In the genomic region with DNA sequence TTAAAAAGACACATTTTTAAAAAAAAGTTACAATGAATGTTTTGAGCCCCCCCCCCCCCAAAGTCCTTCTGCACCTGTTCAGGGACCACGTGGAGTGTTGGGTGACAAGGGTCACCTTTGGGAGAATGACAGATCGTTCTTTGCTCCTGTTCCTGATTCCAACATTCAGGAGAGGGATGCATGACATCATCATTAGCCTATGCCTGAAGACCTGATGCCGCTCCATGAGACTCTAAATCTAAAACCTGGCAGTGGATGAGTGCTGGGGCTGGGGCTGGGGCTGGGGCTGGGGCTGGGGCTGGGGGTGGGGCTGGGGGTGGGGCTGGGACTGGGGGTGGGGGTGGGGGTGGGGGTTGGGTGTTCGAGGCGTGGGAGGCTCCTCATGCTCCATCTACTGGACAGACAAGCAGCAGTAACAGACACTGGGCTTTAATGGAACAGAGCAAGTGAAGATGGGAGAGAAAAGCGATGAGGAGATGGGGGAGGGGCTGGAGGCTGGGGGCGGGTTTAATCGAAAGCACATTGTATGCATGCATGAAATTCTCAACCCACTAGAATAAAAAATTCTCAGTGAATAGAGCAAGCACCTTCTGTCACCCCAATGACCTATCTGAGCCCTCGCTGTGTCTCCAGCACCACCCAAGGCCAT, we compare ENCODE assay signal across 11 mouse cellular contexts.
A peak's percentile ranks its signal among the peaks of the same experiment; 100 is the strongest.
DNase-seq lines count a peak whose midpoint lies in the region; ATAC-seq lines count a peak whose summit lies in the region.
"Had no signal": no experiment of that assay in that cellular context is flagged by ENCODE, and none has a peak within 500 bp of the region (broad histone marks: within the 10 kb centered on the region; RNA-seq: fewer than 3 reads in every experiment).

No protein-coding gene starts in this region.

- H3K4me2 ChIP-seq in heart, embryonic 15.5 days = peak overlapping the region; percentile 75; the same call in 1 of the 2 replicates
- no peak overlapping the region for H3K4me2 ChIP-seq in midbrain, embryonic 11.5 days

- H3K9ac ChIP-seq in heart, embryonic 15.5 days = no peak overlapping the region
- H3K9ac ChIP-seq in midbrain, embryonic 11.5 days (ENCODE audit: low read length) = no peak overlapping the region
- H3K9ac ChIP-seq: liver, embryonic 15.5 days had no signal

- ATAC-seq in heart, embryonic 15.5 days (replicated peaks; ENCODE audit: insufficient number of reproducible peaks, insufficient read depth, low FRiP score, low read depth) = no peak
- ATAC-seq in midbrain, embryonic 11.5 days (ENCODE audit: low FRiP score) = peak; percentile 36; the same call in 1 of the 2 replicates

- 21% methylated on average over 9 of the region's 9 CpGs for WGBS in heart, embryonic 15.5 days
- WGBS in embryonic facial prominence, embryonic 10.5 days = 19% methylated on average over 9 of the region's 9 CpGs
- WGBS in hindbrain, embryonic 10.5 days = 26% methylated on average over 9 of the region's 9 CpGs
- 16% methylated on average over 9 of the region's 9 CpGs for WGBS in midbrain, embryonic 11.5 days

- no peak overlapping the region for H3K4me3 ChIP-seq in heart, embryonic 15.5 days
- H3K4me3 ChIP-seq in embryonic facial prominence, embryonic 10.5 days = no peak overlapping the region; the same call in 1 of the 2 replicates
- H3K4me3 ChIP-seq in hindbrain, embryonic 10.5 days = no peak overlapping the region
- H3K4me3 ChIP-seq in midbrain, embryonic 11.5 days (ENCODE audit: low read depth, low read length) = no peak overlapping the region

- H3K27ac ChIP-seq in heart, embryonic 15.5 days = no peak overlapping the region
- H3K27ac ChIP-seq in embryonic facial prominence, embryonic 10.5 days (replicated peaks) = no peak overlapping the region
- no peak overlapping the region for H3K27ac ChIP-seq in hindbrain, embryonic 10.5 days
- no peak overlapping the region for H3K27ac ChIP-seq in midbrain, embryonic 11.5 days (ENCODE audit: low read depth, low read length)
- H3K27ac ChIP-seq: liver, embryonic 15.5 days had no signal

- no peaks in the 10 kb centered on the region for H3K9me3 ChIP-seq in heart, embryonic 15.5 days (replicated peaks)
- no peaks in the 10 kb centered on the region for H3K9me3 ChIP-seq in embryonic facial prominence, embryonic 10.5 days
- no peaks in the 10 kb centered on the region for H3K9me3 ChIP-seq in hindbrain, embryonic 10.5 days
- H3K9me3 ChIP-seq in midbrain, embryonic 11.5 days (ENCODE audit: control insufficient read depth, low read length) = no peaks in the 10 kb centered on the region
- H3K9me3 ChIP-seq: liver, embryonic 15.5 days had no signal

- peaks cover 19% of the 10 kb centered on the region for H3K4me1 ChIP-seq in heart, embryonic 15.5 days (replicated peaks)
- H3K4me1 ChIP-seq in embryonic facial prominence, embryonic 10.5 days = peaks cover 16% of the 10 kb centered on the region
- peaks cover 16% of the 10 kb centered on the region for H3K4me1 ChIP-seq in hindbrain, embryonic 10.5 days (replicated peaks)
- H3K4me1 ChIP-seq in midbrain, embryonic 11.5 days (ENCODE audit: control insufficient read depth, insufficient read depth, low read length) = no peaks in the 10 kb centered on the region

- H3K36me3 ChIP-seq in heart, embryonic 15.5 days = no peaks in the 10 kb centered on the region
- no peaks in the 10 kb centered on the region for H3K36me3 ChIP-seq in embryonic facial prominence, embryonic 10.5 days (replicated peaks)
- no peaks in the 10 kb centered on the region for H3K36me3 ChIP-seq in hindbrain, embryonic 10.5 days
- H3K36me3 ChIP-seq in midbrain, embryonic 11.5 days (ENCODE audit: control insufficient read depth, insufficient read depth, low read length) = no peaks in the 10 kb centered on the region
- H3K36me3 ChIP-seq: liver, embryonic 15.5 days had no signal

- H3K27me3 ChIP-seq in heart, embryonic 15.5 days = 0 out of 2 replicates have a peak, but pooled peaks cover 7% of the 10 kb centered on the region
- H3K27me3 ChIP-seq in embryonic facial prominence, embryonic 10.5 days (replicated peaks; ENCODE audit: low read depth, poor library complexity, severe bottlenecking) = peaks cover 14% of the 10 kb centered on the region
- H3K27me3 ChIP-seq in hindbrain, embryonic 10.5 days (ENCODE audit: insufficient read depth, poor library complexity, severe bottlenecking) = peaks cover 7% of the 10 kb centered on the region
- no peaks in the 10 kb centered on the region; the same call in none of the 2 replicates for H3K27me3 ChIP-seq in midbrain, embryonic 11.5 days (ENCODE audit: control insufficient read depth, insufficient read depth, low read length)
- H3K27me3 ChIP-seq: liver, embryonic 15.5 days had no signal

- no peak for DNase-seq in heart, postnatal 4 days
- DNase-seq in embryonic facial prominence, embryonic 10.5 days (ENCODE audit: low spot score) = peak; percentile 24
- DNase-seq in hindbrain, embryonic 10.5 days (ENCODE audit: low spot score) = peak; percentile 14
- DNase-seq in midbrain, embryonic 11.5 days (ENCODE audit: low spot score, missing footprints) = peak; percentile 83
- DNase-seq in B cell, adult 2 months = no peak
- DNase-seq in urinary bladder, postnatal 25 days (ENCODE audit: low spot score) = no peak
- DNase-seq in gastrocnemius, postnatal 4 days (ENCODE audit: low spot score in 2 of 2) = no peak
- DNase-seq: gastrocnemius, postnatal 25 days; kidney, adult 2 months had no signal

Comparison
In these comparisons a context has a peak if more than half of its experiments do, and no peak if none do; other contexts are left out.
1. DNase-seq: peak in embryonic facial prominence, embryonic 10.5 days (single experiment), hindbrain, embryonic 10.5 days (single experiment) and midbrain, embryonic 11.5 days (single experiment); none in heart, postnatal 4 days (single experiment), B cell, adult 2 months (0 of 2), urinary bladder, postnatal 25 days (single experiment) and gastrocnemius, postnatal 4 days (0 of 2).